Mouse (Mus musculus): ENCODE results near the gene Cntd1. TPM values are rescaled to one million over a fixed set of nuclear protein-coding genes. Genes with fewer than 3 reads are reported as not detected.
A peak's percentile ranks its signal among the peaks of the same experiment; 100 is the strongest.

Gene Cntd1
- total RNA-seq, 2 experiments from 2014 or later, result 0.27 to 0.59 TPM

GRCm38 (mm10) chr11:101277381-101278222, 1.2 kb upstream of the Cntd1 start:
- peak in 1 of 2 experiments; percentile 37 for DNase-seq (ENCODE audit: low spot score in 2 of 2)
- intact Hi-C loops (cut with DNase I), result no loop called here

DNA sequence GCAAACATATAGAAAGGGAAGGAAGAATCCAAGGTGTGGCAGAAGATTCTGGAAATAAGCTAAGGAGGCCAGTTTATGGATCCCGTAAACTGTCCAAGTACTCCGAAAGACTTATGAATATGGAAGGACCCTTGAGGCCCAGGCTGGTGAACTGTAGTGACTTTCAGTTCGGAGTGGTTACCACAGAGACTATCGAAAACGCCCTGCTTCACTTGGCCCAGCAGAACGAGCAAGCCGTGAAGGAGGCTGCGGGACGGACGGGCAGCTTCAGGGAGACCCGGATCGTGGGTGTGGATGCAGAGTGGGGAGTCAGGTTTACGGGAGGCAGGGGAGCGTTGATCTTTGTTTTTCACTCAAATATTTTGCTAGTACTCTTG, 369 bp downstream of the Cntd1 start:
- intact Hi-C loops (cut with DNase I), result no loop called here
- DNase-seq (ENCODE audit: low spot score in 2 of 2), result no peak

- DNase-seq (ENCODE audit: low spot score in 2 of 2), result no peak
- intact Hi-C loops (cut with DNase I), result no loop called here
These were observed 2.0 kb downstream of the Cntd1 start for GRCm38 (mm10) chr11:101280837-101281236.

GRCm38 (mm10) chr11:101282896-101283295, 4.1 kb downstream of the Cntd1 start:
- intact Hi-C loops (cut with DNase I), result no loop called here
- DNase-seq (ENCODE audit: low spot score in 2 of 2), result no peak

DNA sequence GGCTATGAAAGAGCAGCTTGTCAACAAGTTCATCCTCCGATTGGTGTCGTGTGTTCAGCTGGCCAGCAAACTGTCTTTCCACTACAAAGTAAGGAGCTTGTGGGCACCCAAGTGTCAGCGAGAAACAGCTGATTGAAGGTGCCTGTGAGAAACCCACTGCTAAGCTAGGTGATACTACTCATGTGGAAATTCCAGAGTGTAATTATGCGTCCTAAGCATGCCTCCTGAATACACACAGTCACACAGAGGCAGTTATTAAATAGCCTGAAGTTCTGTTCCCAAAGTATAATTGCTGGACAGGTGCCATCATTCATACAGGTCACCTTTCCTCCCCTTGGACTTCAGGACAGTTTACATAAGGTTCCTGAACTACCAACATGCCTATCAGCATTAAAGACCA, 5.0 kb downstream of the Cntd1 start:
- intact Hi-C loops (cut with DNase I), result no loop called here

GRCm38 (mm10) chr11:101287306-101287705, 8.5 kb downstream of the Cntd1 start:
- no peak for DNase-seq (ENCODE audit: low spot score in 2 of 2)
- intact Hi-C loops (cut with DNase I), result no loop called here

More for the DNA sequence above, 5.0 kb downstream of the Cntd1 start:
- DNase-seq (ENCODE audit: low spot score in 2 of 2), result no peak

DNA sequence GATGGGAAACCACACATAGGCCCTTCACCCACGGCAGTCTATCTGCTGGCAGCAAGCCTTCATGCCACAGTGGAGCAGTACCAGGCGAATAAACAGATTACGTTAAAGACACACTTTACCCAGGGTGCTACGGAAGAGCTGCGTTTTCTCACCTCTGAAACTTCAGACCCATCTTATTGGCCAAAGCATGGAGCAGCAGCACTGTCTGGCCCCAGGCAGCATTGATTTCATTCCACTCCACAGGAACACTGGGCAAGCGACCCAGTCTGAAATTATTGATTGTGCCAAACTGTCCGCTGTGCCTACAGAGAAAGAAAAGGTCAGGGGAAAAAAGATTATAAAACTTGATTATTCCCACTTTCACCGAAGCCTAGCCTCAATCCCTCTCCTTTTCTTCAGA, 12.4 kb downstream of the Cntd1 start:
- DNase-seq (ENCODE audit: low spot score in 2 of 2), result no peak
- intact Hi-C loops (cut with DNase I), result no loop called here

- intact Hi-C loops (cut with DNase I), result no loop called here
- no peak for DNase-seq (ENCODE audit: low spot score in 2 of 2)
These were observed 16.4 kb downstream of the Cntd1 start for GRCm38 (mm10) chr11:101295191-101295590.

DNA sequence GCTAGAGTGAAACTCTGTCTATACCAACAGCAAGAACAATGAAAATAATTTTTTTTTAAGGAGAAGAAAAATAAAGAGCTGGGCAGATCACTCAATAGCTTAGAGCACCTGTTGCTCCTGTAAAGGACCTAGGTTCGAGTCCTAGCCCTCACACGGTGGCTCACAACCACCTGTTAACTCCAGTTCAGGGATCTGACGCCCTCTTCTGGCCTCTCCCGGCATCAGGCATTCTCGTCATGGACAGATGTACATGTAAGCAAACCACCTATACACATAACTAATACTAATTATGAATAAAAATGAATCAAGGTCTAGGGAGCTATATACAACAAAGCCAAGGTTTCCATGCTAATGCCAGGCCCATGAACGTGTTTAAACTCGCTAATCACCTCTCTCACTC, 22.1 kb downstream of the Cntd1 start:
- DNase-seq (ENCODE audit: low spot score in 2 of 2), result no peak
- intact Hi-C loops (cut with DNase I), result no loop called here

DNA sequence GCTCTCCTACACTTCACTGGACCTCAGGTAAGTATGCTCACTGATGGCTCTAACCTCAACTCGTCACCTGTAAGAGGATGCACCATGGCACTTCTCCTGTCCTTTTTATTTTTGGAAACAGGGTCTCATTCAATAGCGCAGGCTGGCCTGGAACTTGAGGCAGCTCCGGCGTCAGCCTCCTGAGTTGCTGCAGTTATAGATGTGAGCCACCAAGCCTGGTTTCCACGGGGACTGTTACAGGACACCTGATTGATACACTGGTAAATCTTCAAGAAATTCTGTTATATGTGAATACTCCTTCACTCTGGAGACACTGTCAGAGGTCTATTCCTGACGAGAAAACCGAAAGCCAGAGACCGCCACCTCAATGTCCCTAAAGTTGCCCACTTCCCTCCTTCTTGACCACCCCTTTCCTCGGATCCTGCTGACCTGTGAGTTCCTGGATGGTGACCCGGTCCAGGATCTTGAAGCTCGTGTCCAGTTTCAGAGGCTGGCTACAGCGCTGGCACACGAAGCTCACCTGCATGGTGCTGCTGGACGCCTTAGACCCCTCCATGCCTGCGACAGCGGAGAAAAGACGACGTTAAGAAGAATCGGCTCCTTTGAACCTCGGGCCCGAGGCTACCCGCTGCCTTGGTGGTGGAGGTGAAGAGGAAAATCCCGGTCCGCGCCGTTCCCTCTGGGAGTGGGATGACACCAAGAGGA, 22.6 kb downstream of the Cntd1 start:
- intact Hi-C loops (cut with DNase I), result loop anchor here (2.0 kb wide), 2 partner anchors 49 to 91 kb away; partner anchors contain the start of gene Vps25
- no peak for DNase-seq (ENCODE audit: low spot score in 2 of 2)

- intact Hi-C loops (cut with DNase I), result loop anchor here (2.0 kb wide), 2 partner anchors 49 to 91 kb away; partner anchors contain the start of gene Vps25
- peak; percentile 96 to 97 for DNase-seq (ENCODE audit: low spot score in 2 of 2)
These were observed 23.4 kb downstream of the Cntd1 start, which contains the start of gene Becn1 for GRCm38 (mm10) chr11:101302004-101302798. TSS of gene Becn1 (minus strand) at chr11:101302286.

- DNase-seq (ENCODE audit: low spot score in 2 of 2), result no peak
- intact Hi-C loops (cut with DNase I), result no loop called here
These were observed 28.9 kb downstream of the Cntd1 start for GRCm38 (mm10) chr11:101307744-101308143.

DNA sequence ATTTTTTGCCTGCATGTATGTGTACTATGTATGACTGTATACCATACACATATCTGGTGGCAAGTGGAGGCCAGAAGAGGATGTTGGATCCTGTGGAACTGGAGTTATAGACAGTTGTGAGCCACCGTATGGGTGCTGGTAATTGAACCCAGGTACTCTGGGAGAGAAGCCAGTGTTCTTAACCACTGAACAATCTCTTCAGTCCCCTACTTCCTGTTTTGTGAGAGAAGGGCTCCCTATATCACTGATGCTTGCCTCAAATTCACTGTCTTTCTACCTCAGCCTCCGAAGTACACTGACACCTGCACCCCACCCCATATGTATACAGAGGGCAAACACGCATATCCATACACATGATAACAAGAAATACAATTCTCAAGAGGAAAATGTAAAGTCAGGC, 32.3 kb downstream of the Cntd1 start:
- no peak for DNase-seq (ENCODE audit: low spot score in 2 of 2)
- intact Hi-C loops (cut with DNase I), result no loop called here

- intact Hi-C loops (cut with DNase I), result no loop called here
- DNase-seq (ENCODE audit: low spot score in 2 of 2), result no peak
These were observed 33.3 kb downstream of the Cntd1 start for GRCm38 (mm10) chr11:101312150-101312549.

DNA sequence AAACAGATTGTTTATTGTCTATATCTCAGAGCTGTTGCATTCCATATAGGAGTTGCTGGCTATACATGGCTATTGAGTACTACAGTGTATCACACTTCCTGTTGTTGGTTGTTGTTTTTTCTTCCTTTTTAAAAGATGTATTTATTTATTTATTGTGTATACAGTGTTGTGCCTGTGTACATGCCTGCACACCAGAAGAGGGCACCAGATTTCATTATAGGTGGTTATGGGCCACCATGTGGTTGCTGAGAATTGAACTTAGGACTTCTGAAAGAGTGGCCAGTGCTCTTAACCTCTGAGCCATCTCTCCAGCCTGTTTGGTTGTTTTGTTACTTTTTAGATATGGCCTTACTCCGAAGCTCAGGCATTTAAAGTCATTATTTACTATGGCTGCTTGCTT, 35.8 kb downstream of the Cntd1 start:
- no peak for DNase-seq (ENCODE audit: low spot score in 2 of 2)
- intact Hi-C loops (cut with DNase I), result no loop called here

DNA sequence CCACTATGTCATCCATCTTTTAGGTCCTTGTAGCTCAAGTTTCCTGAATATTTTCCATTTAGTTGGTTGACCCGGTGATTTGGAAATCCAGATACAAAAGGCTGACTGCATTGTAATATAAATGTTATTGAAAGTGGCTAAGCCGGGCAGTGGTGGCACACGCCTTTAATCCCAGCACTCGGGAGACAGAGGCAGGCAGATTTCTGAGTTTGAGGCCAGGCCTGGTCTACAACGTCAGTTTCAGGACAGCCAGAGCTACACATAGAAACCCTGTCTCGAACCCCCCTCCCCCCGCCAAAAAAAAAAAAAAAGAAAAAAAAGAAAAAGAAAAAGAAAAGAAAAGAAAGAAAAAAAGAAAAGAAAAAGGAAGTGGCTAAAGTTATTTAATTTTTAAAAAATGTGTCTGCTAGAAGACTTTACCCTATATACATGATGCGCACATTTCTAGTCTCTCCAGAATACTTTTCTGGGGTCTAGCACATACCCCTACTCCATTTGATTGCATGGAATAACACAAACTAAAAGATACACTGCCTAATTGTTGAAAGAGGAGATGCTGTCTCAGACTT, 36.4 kb downstream of the Cntd1 start:
- DNase-seq (ENCODE audit: low spot score in 2 of 2), result no peak
- intact Hi-C loops (cut with DNase I), result loop anchor here (5.0 kb wide), 1 partner anchor 127 kb away; the partner anchor contains the start of gene Rpl27

- DNase-seq (ENCODE audit: low spot score in 2 of 2), result peak; percentile 91 to 92
- intact Hi-C loops (cut with DNase I), result loop anchor here (5.0 kb wide), 1 partner anchor 126 kb away; the partner anchor contains the start of gene Rpl27
These were observed 37.1 kb downstream of the Cntd1 start, which contains the start of gene Psme3 for GRCm38 (mm10) chr11:101315665-101316500. TSS of gene Psme3 (plus strand) at chr11:101316213.

DNA sequence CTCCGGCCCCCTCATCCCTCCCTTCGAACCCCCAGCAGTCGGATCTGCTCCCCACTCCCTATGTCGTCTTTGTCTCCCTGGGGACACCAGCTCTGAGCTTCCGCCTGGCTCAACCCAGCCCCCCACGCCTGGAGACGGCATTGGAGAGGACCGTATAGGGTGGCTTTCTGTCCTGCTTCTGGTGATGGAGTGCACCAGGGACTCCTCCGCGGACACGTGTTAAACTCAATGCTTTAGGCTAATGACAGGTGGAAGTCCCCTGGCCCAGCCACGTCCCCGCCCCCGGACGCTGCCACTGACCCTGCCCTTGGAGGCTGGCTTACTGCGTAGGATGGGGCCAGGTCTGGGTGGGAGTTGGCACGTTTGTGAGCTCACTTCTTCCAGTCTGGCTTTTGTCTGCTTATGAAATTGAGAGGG, 37.7 kb downstream of the Cntd1 start:
- DNase-seq (ENCODE audit: low spot score in 2 of 2), result peak in 1 of 2 experiments; percentile 20
- intact Hi-C loops (cut with DNase I), result loop anchor here (5.0 kb wide), 1 partner anchor 126 kb away; the partner anchor contains the start of gene Rpl27
